Mouse (Mus musculus) embryonic fibroblast, embryonic 13.5 days (primary cell): ENCODE measurements at regions not wholly inside any gene's neighbourhood (a gene's known extent, or its start where the extent isn't known, plus 50 kb on each side); places are given as distances from the start of the nearest gene placed in this dataset.
A peak's percentile ranks its signal among the peaks of the same experiment; 100 is the strongest.

Source experiments
- H3K27ac ChIP-seq: 2 replicates; pipeline ENCODE4 v1.5.1; 2012; ENCODE audit warnings: low read length, control low read depth, inconsistent platforms; ENCODE audit not compliant: insufficient read depth
- H3K4me1 ChIP-seq: 2 replicates; pipeline ENCODE4 v1.6.1; 2011; ENCODE audit warnings: low read length; ENCODE audit not compliant: control insufficient read depth, insufficient read depth
- H3K4me3 ChIP-seq: 2 replicates; pipeline ENCODE4 v1.5.1; 2011; ENCODE audit warnings: mild to moderate bottlenecking, control low read depth, low read length; ENCODE audit not compliant: insufficient read depth
- CTCF ChIP-seq: IDR thresholded peaks from 2 replicates; pipeline ENCODE4 v1.5.1; 2011; ENCODE audit warnings: mild to moderate bottlenecking, control low read depth, low read length, moderate library complexity, borderline replicate concordance; ENCODE audit not compliant: insufficient read depth
- POLR2A ChIP-seq: IDR thresholded peaks from 2 replicates; pipeline ENCODE4 v1.6.1; 2011; ENCODE audit warnings: low read depth, mild to moderate bottlenecking, control low read depth, low read length, moderate library complexity

DNA sequence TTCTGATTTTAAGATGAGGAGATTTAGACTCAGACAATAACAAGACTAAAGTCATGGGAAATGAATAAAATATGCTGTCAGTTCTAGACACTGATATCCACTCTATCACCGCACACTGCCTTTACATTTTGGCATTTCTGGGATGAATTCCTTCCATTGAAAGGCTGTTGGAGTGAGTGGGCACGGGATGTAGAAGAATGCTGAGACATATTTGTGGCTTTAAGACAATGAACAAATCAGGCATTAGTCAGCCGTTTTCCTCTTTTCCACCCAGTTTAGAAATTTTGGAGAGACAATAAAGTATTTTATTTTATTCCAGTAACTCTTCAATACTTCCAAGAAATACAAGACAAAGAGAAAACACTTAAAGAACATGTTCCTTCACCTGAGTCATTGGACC lies 61.2 kb upstream of the Slit2 start:
- Histone ChIP-seq H3K4me3 (no peak overlapping the region), H3K4me1 (peaks cover 7% of the 10 kb centered on the region), H3K27ac (no peak overlapping the region; the same call in 1 of the 2 replicates)
- TF ChIP-seq CTCF (no peak), POLR2A (no peak; the same call in 1 of the 2 replicates)

DNA sequence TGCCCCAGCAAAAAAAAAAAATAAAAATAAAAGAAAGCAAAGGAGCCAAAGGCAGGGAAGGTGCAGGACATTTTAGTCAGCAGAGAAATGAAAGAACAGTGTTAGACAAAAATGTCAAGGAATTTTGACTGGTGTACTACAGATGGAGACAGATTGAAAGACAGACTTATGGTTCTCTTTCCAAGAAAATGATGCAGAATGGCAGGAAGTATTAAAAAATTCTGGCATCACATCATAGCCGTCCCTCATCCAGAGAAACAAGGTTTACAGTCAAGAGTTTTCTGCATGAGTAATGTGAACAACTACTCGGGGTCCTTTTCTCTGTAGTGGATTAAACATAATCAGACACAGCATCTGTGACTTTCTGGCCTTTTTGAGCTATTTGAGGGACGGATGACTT lies 52.7 kb upstream of the Slit2 start:
- Histone ChIP-seq H3K27ac (peak overlapping the region; percentile 62), H3K4me3 (no peak overlapping the region), H3K4me1 (0 out of 2 replicates have a peak, but pooled peaks cover 2% of the 10 kb centered on the region)
- no peak for TF ChIP-seq CTCF
